Mouse (Mus musculus): ENCODE results near the gene Rab3il1.

The Rab3il1 gene

GRCm38 (mm10) chr19:9982852-9983542 is 18.5 kb upstream of the Rab3il1 start:
- DNase-seq (ENCODE audit: low read depth): no peak

- no peak for DNase-seq (ENCODE audit: low read depth)
These were observed 17.1 kb upstream of the Rab3il1 start for GRCm38 (mm10) chr19:9984111-9985055.

- DNase-seq (ENCODE audit: low read depth): no peak
These were observed 16.1 kb upstream of the Rab3il1 start for GRCm38 (mm10) chr19:9985190-9985899.

GRCm38 (mm10) chr19:9985900-9986421 is 15.5 kb upstream of the Rab3il1 start:
- DNase-seq (ENCODE audit: low read depth): no peak

GRCm38 (mm10) chr19:9987192-9987591 is 14.3 kb upstream of the Rab3il1 start:
- DNase-seq (ENCODE audit: low read depth): no peak

GRCm38 (mm10) chr19:9987593-9987992 is 13.9 kb upstream of the Rab3il1 start:
- no peak for DNase-seq (ENCODE audit: low read depth)

GRCm38 (mm10) chr19:9989171-9989883 is 12.1 kb upstream of the Rab3il1 start:
- DNase-seq (ENCODE audit: low read depth): no peak

- no peak for DNase-seq (ENCODE audit: low read depth)
These were observed 11.6 kb upstream of the Rab3il1 start for GRCm38 (mm10) chr19:9989884-9990256.

GRCm38 (mm10) chr19:9991304-9991703 is 10.2 kb upstream of the Rab3il1 start:
- peak; percentile 89 for DNase-seq (ENCODE audit: low read depth)

- no peak for DNase-seq (ENCODE audit: low read depth)
These were observed 9.2 kb upstream of the Rab3il1 start for GRCm38 (mm10) chr19:9992011-9992958.

GRCm38 (mm10) chr19:9993036-9993656 is 8.3 kb upstream of the Rab3il1 start:
- DNase-seq (ENCODE audit: low read depth): no peak

- no peak for DNase-seq (ENCODE audit: low read depth)
These were observed 4.0 kb upstream of the Rab3il1 start for GRCm38 (mm10) chr19:9997204-9998062.

GRCm38 (mm10) chr19:9998063-9998416 is 3.4 kb upstream of the Rab3il1 start:
- no peak for DNase-seq (ENCODE audit: low read depth)

- no peak for DNase-seq (ENCODE audit: low read depth)
These were observed 2.6 kb upstream of the Rab3il1 start for GRCm38 (mm10) chr19:9998736-9999486.

GRCm38 (mm10) chr19:10000330-10000729 is 1.1 kb upstream of the Rab3il1 start:
- no peak for DNase-seq (ENCODE audit: low read depth)

GRCm38 (mm10) chr19:10003696-10004095 is 2.2 kb downstream of the Rab3il1 start:
- no peak for DNase-seq (ENCODE audit: low read depth)

GRCm38 (mm10) chr19:10011408-10011807 is 9.9 kb downstream of the Rab3il1 start:
- DNase-seq (ENCODE audit: low read depth): no peak

- DNase-seq (ENCODE audit: low read depth): no peak
These were observed 11.4 kb downstream of the Rab3il1 start for GRCm38 (mm10) chr19:10012827-10013278.

Measured in c-Kit-positive CD71-positive TER-119-negative erythroid progenitor cells, embryonic 14.5 days (primary cell).